Mouse (Mus musculus) c-Kit-positive CD71-positive TER-119-negative erythroid progenitor cells, embryonic 14.5 days (primary cell): Measurements from ENCODE around the gene 1110004F10Rik.
"Not testable (repeated sequence)": the region's sequence is repeated elsewhere in the genome, so short reads cannot be mapped to it uniquely, and the experiment has no call there.

Experiments
- DNase-seq: peaks from one replicate; pipeline ENCODE4 v3.0.0-alpha.2; 2013; ENCODE audit warnings: low read depth

Gene 1110004F10Rik

DNA sequence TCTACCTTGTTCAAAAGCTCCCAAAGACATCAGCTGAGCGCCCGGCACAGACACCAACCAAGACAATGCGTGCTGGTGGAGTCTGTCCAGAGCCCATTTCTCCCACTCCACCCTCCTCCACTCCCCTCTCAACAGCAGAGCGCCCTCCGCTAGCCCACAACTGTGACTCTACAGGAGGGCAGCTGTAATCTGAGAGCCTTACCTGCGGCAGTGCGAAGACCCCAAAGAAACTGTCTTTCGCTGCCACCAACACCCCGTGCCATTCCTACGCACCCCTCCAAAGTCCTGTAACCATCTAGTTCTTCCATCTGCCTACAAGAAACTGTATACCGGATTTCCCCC is at the start of gene 1110004F10Rik:
Gene 1110004F10Rik, plus strand, starts transcription at position 202 of the 342 bp plus-strand sequence.
- DNase-seq, result no peak

DNA sequence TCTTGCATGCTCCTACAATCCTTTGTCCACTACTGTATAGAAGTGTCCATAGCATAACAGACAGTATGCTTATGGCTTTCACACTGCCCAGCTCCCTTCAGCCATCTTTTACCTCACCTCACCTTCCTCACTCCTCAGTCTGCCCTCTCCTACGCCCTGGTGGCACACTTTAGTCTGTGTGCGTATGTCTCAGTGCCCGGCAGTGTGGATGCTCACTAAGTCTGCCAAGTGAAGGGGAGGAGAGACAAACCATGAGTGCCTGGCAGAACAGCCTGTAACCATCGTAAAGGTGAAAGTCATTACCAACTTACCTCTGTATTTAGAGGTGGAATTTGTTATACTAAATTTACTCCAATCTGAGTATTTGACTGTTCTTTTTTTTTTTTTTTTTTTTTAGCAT is 36.5 kb upstream of the 1110004F10Rik start:
- DNase-seq, result no peak

DNA sequence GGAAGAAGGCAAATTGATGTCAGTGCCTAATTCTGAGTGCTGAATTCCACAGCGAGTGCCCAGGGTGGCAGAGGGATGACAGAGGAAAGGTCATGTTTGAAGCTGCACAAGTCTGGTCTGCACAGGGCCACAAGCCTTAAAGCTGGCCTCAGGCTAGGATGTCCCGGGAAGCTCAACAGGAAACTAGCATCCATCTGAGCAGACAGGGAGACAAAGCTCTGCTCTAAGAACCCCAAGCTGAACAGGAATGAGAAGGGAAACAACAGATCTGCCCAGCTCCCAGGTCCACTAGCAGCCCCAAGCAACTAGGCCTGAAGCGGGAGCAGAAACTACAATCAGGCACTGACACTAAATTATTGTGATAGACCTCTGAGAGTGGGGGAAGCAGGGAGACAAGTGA is 9.2 kb upstream of the 1110004F10Rik start:
- no peak for DNase-seq

GRCm38 (mm10) chr7:116030597-116031387 is 8.4 kb upstream of the 1110004F10Rik start:
- no peak for DNase-seq

GRCm38 (mm10) chr7:116031388-116031717 is 7.8 kb upstream of the 1110004F10Rik start:
- DNase-seq, result peak; percentile 15

GRCm38 (mm10) chr7:116031718-116032595 is 7.2 kb upstream of the 1110004F10Rik start:
- peak; percentile 34 for DNase-seq

- peak; percentile 81 for DNase-seq
Observed at GRCm38 (mm10) chr7:116032596-116033307, 6.4 kb upstream of the 1110004F10Rik start.

DNA sequence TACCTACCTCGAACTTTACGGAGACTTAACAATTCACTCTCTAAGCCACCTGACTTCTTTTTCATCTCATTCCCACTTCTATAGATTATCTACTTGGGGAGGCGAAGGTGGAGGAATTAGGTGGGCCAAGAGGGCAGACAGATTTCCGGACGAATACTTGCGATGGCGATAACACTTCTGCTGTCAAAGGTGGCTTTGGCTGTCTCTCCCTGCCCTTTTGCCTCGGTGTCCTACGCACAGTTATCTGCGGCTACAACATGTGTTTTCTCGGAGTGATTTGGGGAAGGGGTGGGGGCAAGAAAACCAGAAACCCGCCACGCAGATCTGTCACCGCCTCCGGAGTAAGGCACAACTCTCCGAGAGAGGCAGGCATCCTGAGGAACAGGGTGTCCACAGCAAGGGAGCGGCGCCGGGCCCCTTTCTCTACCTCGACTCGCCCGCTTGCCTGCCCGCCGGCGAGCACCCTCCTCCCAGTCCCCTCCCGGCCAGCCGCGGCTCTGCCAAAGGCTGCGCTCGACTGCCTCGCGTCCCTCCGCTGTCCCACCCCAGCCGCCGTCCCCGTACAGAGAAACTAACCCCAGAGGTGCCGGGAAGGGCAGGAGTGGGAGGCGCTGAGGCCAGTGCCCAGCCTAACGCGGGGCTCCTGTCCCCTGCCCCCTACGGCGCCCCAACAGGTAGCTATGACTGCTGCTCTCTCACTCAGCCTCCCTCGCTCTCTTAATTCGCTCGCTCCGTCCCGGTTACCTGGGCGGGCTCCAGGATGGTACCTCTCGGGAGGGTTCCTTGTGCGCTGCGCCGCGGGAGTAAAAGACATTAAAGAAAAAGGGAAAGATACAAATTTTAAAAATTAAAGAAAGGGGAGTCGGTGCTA is 5.6 kb upstream of the 1110004F10Rik start:
- peak; percentile 35 for DNase-seq

- no peak for DNase-seq
Observed at GRCm38 (mm10) chr7:116034282-116034758, 4.9 kb upstream of the 1110004F10Rik start.

GRCm38 (mm10) chr7:116035504-116035903 is 3.7 kb upstream of the 1110004F10Rik start:
- DNase-seq, result no peak

DNA sequence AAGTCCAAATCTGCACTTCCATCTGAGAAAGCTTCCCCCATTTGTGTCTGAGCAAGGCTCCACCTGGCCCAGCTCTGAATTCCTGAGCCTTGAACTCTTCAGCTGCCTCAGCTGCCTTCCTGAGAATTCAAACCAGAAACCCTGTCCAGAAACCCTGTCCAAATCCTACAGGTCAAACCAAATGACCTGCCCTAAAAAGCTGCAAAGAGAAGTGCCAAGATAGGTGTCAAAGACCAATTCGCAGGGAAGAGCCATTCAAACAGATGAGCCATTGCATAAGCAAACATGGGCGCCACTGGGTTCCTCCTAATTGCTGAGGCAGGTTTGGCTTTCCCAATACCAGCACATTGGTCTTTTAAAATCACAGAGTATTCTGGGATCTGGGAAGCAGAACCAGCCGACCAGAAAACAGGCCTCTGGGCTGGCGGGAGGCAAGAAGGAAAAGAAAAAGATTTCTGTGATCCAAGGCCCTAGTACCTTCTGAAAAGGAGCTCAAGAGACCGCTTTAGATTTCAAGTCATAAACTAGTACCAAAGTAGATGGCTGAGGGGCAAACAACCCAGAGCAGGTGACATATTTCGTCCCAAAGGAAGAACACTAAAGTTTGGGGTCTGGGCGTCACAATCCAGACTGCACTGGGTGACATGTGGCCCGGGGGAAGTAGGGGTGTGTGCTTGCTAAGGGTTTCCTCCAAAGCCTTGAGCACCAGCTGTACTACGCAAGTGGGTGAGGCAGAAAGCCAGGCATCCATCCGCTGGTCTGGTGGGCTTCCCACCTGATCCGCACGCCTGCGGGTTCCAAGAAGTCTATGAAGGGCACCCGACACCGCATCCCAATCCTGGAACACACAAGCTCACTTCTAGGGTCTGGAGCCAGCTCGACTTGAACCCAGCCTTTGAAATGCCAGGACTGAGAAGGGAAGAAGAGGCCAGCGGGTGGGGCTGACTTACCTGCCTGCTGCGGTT is 2.3 kb upstream of the 1110004F10Rik start:
- no peak for DNase-seq

DNA sequence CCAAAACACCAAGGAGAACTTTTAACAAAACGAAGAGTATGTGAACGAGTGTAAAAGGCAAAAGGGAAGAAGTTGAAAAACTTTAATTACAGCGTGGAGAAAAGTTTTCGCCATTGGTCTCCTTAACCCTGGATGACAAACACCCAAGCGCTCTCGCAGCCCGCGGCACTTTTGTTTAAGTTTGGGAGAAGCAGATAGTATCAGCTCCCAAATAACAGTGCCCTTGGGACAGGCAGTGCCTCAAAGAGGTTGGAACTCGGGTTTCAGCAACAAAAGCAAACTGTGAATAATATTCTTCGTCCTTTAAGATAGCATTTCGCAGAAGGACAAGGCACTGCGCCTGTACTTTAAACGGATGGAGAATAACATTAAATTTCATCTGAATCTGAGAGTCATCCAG is 1.2 kb upstream of the 1110004F10Rik start:
- no peak for DNase-seq

- no peak for DNase-seq
Observed at GRCm38 (mm10) chr7:116038511-116038910, 686 bp upstream of the 1110004F10Rik start, which contains the start of gene Sox6. Gene Sox6, minus strand, starts transcription at chr7:116038796.

DNA sequence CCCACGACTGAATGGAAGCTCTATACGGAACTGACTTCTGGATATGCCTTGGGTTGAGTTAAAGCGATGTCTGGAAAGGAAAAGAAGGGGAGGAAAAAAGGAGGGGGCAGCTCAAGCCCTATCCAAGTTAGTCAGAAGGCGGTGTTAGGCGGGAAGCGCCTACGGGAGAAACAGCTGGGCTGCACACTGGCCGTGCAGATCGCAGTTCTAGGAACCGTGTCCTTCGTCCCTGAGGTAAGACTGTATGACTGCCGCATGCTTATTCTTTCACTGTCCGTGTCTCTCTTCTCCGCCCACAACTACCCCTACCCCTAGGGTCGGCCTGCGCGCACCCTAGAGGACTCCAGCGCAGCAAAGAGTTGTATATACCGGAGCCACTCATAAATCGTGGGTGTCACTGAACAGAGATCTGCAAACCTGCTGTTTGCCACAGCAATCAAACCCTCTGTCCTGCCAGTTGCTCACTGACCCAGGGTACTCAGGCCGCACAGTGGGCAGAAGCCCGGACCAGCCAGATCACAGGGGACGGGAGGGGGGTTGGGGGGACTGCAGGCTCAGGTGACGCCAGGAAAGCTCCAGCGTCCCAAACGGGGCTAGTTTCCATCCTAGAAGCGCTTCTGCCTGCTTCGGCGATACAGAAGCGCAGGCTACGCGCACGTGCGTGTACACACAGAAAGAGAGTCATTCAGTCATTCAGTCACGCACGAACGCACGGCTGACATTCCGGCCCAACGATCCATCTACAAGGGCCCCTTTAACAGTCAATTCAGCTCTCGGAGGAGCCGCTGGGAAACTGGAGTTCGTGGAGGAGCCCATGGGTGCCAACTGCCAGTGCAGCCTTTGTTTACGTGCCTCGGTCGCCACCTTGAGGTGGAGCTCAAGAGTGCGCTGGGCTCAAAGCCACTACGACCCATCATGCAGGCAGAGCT is 605 bp downstream of the 1110004F10Rik start:
- peak; percentile 63 for DNase-seq

GRCm38 (mm10) chr7:116040470-116041019 is 1.3 kb downstream of the 1110004F10Rik start:
- no peak for DNase-seq

- DNase-seq, result no peak
Observed at GRCm38 (mm10) chr7:116060739-116061138, 21.5 kb downstream of the 1110004F10Rik start.

DNA sequence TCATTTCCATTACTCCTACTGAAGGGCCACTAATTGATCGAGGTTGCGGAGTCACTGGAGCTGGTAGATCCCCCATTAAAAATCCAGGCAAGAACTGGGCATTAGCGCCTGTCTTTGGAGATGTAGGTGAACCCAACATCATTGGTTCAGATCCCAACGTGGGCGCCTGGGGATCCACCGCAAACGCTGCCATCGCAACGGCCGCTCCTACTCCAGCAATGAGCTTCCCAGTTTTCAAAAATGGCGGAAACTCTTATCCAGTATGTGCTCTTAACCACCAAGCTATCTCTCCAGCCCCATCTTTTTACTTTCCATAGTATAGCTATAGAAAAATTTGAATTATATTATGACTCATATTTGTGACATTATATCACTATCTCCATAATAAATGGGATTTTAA is 45.2 kb downstream of the 1110004F10Rik start, which contains the start of gene Gm4353:
Gene Gm4353, minus strand, starts transcription at position 270 of the 400 bp plus-strand sequence.
- not testable (repeated sequence) for DNase-seq

GRCm38 (mm10) chr7:116092710-116093465 is 53.7 kb downstream of the 1110004F10Rik start:
- DNase-seq, result peak; percentile 92
